Mouse (Mus musculus) c-Kit-positive CD71-negative TER-119-negative erythroid progenitor cells, embryonic 14.5 days (primary cell): ENCODE measurements around the gene Nup205.
A peak's percentile ranks its signal among the peaks of the same experiment; 100 is the strongest.
"Not testable (repeated sequence)": the region's sequence is repeated elsewhere in the genome, so short reads cannot be mapped to it uniquely, and the experiment has no call there.

Experiments used
- DNase-seq: peaks from one replicate; pipeline ENCODE4 v3.0.0-alpha.2; 2013; ENCODE audit warnings: low read depth

The Nup205 gene

GRCm38 (mm10) chr6:35176979-35177649 lies at the start of gene Nup205:
Gene Nup205, plus strand, starts transcription at chr6:35177421.
- peak; percentile 77 for DNase-seq

GRCm38 (mm10) chr6:35132806-35133205 lies 44.4 kb upstream of the Nup205 start:
- DNase-seq, result no peak

- no peak for DNase-seq
These were observed 44.0 kb upstream of the Nup205 start for GRCm38 (mm10) chr6:35133246-35133578.

GRCm38 (mm10) chr6:35133579-35134488 lies 43.4 kb upstream of the Nup205 start, which contains the start of gene Cnot4:
Gene Cnot4, minus strand, starts transcription at chr6:35133724.
- peak; percentile 93 for DNase-seq

- DNase-seq, result no peak
These were observed 42.4 kb upstream of the Nup205 start for GRCm38 (mm10) chr6:35134844-35135243.

- no peak for DNase-seq
These were observed 36.9 kb upstream of the Nup205 start for GRCm38 (mm10) chr6:35140351-35140750.

- DNase-seq, result no peak
These were observed 31.7 kb upstream of the Nup205 start for GRCm38 (mm10) chr6:35145569-35145968.

- DNase-seq, result no peak
These were observed 29.3 kb upstream of the Nup205 start for GRCm38 (mm10) chr6:35147726-35148422.

GRCm38 (mm10) chr6:35154540-35154939 lies 22.7 kb upstream of the Nup205 start:
- DNase-seq, result no peak

- DNase-seq, result no peak
These were observed 8.0 kb upstream of the Nup205 start for GRCm38 (mm10) chr6:35169250-35169649.

- not testable (repeated sequence) for DNase-seq
These were observed 5.2 kb upstream of the Nup205 start for GRCm38 (mm10) chr6:35172028-35172427.

- no peak for DNase-seq
These were observed 4.0 kb upstream of the Nup205 start for GRCm38 (mm10) chr6:35173181-35173580.

- peak; percentile 24 for DNase-seq
These were observed 540 bp downstream of the Nup205 start for GRCm38 (mm10) chr6:35177650-35178272.

- not testable (repeated sequence) for DNase-seq
These were observed 2.1 kb downstream of the Nup205 start for GRCm38 (mm10) chr6:35179299-35179698.

GRCm38 (mm10) chr6:35184781-35185180 lies 7.6 kb downstream of the Nup205 start:
- DNase-seq, result no peak

GRCm38 (mm10) chr6:35191198-35191597 lies 14.0 kb downstream of the Nup205 start:
- DNase-seq, result no peak

GRCm38 (mm10) chr6:35225696-35226095 lies 48.5 kb downstream of the Nup205 start:
- no peak for DNase-seq

GRCm38 (mm10) chr6:35229415-35229814 lies 52.2 kb downstream of the Nup205 start:
- DNase-seq, result no peak

GRCm38 (mm10) chr6:35236108-35236785 lies 59.0 kb downstream of the Nup205 start:
- no peak for DNase-seq

- no peak for DNase-seq
These were observed 66.0 kb downstream of the Nup205 start for GRCm38 (mm10) chr6:35243252-35243651.

GRCm38 (mm10) chr6:35243989-35244388 lies 66.8 kb downstream of the Nup205 start:
- DNase-seq, result no peak

GRCm38 (mm10) chr6:35245086-35245485 lies 67.9 kb downstream of the Nup205 start:
- DNase-seq, result no peak
